Mouse (Mus musculus) spleen, postnatal 4 days (tissue): Measurements from ENCODE around the gene Usp39.

ENCODE experiments used
- DNase-seq, 2 experiments: peaks; one replicate each; pipeline ENCODE4 v3.0.0; 2022; ENCODE audit warnings: low spot score in 2 of 2

Usp39 gene

DNA sequence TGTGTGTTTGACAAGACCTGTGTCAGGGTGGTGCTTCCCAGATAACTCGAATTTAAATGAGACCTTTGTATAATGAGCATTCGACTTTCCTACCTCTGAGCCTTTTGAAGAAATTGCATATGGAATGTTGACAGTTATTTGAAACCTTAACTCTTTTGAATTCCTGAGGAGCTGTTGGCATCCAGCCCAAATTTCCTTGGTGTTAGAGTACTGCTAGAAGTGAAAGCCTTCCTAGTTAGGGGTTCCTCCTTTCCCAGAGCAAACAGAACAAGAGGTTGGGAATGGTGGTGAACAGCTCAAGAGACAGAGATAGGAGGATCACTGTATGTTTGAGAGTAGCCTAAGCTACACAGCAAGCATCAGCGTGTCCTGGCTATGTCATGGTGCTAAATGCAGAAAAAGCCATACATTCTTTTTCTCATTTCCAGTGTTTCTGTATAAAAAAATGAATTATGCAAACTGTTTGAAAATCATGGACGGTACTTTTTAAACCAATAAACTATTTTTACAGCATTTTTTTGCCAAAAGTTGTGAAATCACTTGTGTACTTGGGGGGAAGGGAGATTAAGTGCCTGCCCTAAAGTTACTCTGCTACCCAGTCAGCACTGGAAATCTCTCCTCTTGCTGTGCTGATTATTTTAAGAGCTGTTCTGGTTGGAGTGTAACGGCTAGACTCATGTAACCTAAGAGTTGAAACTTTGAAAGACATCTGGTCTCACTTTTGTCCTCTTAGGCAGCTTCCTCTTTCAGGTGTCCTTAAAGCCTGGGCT lies 7.8 kb upstream of the Usp39 start:
- no peak for DNase-seq

- no peak for DNase-seq
Measured at GRCm38 (mm10) chr6:72350214-72350613, 5.2 kb upstream of the Usp39 start.

- no peak for DNase-seq
Measured at GRCm38 (mm10) chr6:72348411-72348810, 3.4 kb upstream of the Usp39 start.

DNA sequence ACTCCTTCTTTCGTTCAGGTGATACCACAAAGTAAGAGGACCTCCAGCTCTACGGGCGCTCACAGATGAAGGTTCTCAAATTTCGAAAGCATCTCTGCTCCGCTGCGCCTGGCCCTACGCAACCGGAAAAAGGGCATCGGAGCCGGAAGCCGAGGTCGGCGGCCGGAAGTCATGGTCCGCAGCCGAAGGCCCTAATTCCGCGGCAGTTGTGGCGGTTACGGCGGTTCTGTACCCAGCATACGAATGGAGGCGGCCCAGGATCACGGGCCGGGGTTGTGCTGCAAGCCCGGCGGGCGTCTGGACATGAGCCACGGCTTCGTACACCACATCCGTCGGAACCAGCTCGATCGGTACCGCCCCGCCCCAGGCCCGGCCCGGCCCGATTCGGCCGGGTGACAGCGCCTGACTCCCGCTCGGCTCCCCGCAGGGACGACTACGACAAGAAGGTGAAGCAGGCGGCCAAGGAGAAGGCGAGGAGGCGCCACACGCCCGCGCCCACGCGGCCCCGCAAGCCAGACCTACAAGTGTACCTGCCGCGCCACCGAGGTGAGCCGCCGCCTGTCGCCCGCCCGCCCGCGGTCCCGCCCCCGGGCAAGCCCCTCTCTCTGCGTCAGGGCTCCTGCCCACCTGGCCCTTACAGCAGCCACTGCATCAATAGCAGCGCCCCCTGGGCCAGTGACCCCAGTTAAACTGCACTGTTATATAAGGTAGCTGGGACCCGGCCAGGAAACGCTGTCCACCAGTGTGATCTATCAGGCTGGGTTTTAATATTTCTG lies 2.4 kb upstream of the Usp39 start, which contains the start of gene 0610030E20Rik:
Gene 0610030E20Rik, plus strand, starts transcription at position 152 of the 776 bp plus-strand sequence.
- DNase-seq: peak; percentile 80 to 90

- DNase-seq: no peak
Measured at GRCm38 (mm10) chr6:72346261-72346660, 1.3 kb upstream of the Usp39 start.

DNA sequence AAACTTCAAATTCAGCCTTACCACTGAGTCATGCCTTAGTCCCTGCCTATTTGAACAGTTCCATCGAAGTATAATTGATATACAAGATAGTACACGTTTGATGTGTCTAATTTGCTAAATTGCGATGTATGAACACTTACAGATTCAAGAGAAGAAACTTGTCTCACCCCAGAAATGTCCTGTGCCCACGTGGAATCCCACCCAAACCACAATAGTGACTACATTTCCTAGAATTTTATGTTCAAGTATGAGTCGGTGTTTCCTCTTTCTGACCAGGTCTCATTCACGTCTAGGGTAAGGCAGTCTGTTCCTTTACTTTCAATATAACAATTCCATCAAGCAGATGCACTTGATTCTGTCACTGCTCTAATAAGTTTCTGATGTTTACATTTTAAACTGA lies 649 bp upstream of the Usp39 start:
- DNase-seq: no peak

- DNase-seq: no peak
Measured at GRCm38 (mm10) chr6:72344396-72345073, 449 bp downstream of the Usp39 start.

DNA sequence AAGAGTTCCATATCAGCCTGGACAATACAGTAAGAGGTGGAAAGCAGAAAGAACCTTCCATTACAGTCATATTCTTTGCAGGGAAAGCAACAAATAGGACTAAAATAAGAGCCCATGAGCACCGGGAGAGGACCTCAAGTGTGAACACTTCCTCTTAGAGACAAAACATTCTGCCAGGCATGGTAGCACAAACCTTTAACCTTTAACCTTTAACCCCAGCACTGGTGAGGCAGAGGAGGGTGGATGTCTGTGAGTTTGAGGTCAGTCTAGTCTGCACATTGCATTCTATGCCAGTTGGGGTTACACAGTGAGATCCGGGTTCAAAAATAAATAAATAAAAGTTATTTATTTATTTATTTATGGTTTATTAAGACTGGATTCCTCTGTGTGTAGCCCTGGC lies 4.5 kb downstream of the Usp39 start:
- no peak for DNase-seq

- DNase-seq: no peak
Measured at GRCm38 (mm10) chr6:72333111-72333510, 11.9 kb downstream of the Usp39 start.

GRCm38 (mm10) chr6:72330133-72330532 lies 14.9 kb downstream of the Usp39 start:
- no peak for DNase-seq

GRCm38 (mm10) chr6:72329019-72329418 lies 16.0 kb downstream of the Usp39 start:
- no peak for DNase-seq

GRCm38 (mm10) chr6:72326274-72326673 lies 18.7 kb downstream of the Usp39 start:
- peak in 1 of 2 experiments; percentile 37 for DNase-seq

- peak in 1 of 2 experiments; percentile 27 for DNase-seq
Measured at GRCm38 (mm10) chr6:72323786-72324508, 21.0 kb downstream of the Usp39 start.

DNA sequence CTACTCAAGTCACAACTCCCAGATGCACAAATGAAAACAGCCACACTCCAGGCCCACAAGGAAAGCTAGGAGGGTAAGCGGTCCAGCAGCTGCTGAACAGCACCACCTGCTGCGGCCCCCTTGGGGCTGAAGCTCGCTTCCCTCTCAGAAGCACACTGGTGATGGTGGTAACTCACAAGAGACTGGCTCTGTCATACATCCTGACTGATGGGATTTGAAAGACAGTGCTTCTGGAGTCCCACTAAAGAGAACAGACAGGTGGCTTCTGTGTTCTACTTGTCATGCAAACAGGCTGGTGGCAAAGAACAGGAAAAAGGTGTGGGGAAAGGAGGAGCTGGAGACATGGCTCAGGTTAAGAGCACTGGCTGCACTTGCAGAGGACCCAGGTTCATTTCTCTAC lies 22.0 kb downstream of the Usp39 start:
- DNase-seq: no peak

- peak in 1 of 2 experiments; percentile 40 for DNase-seq
Measured at GRCm38 (mm10) chr6:72319019-72319418, 26.0 kb downstream of the Usp39 start.

- no peak for DNase-seq
Measured at GRCm38 (mm10) chr6:72318440-72318839, 26.5 kb downstream of the Usp39 start.

DNA sequence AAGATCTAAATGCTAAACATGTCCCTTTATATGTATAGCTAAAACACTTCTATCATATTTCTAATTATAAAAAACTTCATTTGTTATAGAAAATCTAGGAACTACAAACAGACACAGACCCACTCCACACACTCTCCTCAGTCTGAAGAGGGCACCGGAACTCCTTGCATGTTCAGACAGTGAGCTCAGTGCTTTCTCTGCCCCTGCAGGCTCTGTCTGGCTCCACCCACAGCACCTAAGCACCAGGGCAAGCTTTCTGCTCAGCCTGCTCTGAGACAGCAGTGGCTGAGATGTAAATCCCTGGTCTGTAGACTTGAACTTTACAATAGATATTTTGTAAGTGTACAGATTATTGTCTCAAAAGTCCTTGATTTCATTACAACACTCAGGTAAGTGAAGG lies 28.9 kb downstream of the Usp39 start:
- DNase-seq: no peak

- no peak for DNase-seq
Measured at GRCm38 (mm10) chr6:72315384-72315783, 29.6 kb downstream of the Usp39 start.

GRCm38 (mm10) chr6:72313124-72313867 lies 31.7 kb downstream of the Usp39 start:
- no peak for DNase-seq

- DNase-seq: no peak
Measured at GRCm38 (mm10) chr6:72312198-72312597, 32.8 kb downstream of the Usp39 start.

- DNase-seq: no peak
Measured at GRCm38 (mm10) chr6:72303510-72303909, 41.5 kb downstream of the Usp39 start.
